Mouse (Mus musculus): Measurements from ENCODE around the gene Stub1. TPM values are rescaled to one million over a fixed set of nuclear protein-coding genes. Genes with fewer than 3 reads are reported as not detected.

Stub1 gene
- total and polyA plus RNA-seq, 3 experiments, result 74.0 to 99.7 TPM; not detected in 1

- Histone ChIP-seq H3K4me1 (ENCODE audit: control insufficient read depth in 1 of 2, insufficient read depth in 2 of 2, low read length in 2 of 2) (peaks cover 0 to 17% of the 10 kb centered on the region in 2 experiments; a peak in 2 of 4 replicates), H3K9me3 (replicated peaks; ENCODE audit: insufficient read depth, low read length) (no peaks in the 10 kb centered on the region), H3K9ac (ENCODE audit: control insufficient read depth, low read depth, low read length, poor library complexity, severe bottlenecking) (no peak overlapping the region), H3K79me2 (ENCODE audit: control insufficient read depth, insufficient read depth, low read length, poor library complexity) (peaks cover 27% of the 10 kb centered on the region), H3K4me3 (ENCODE audit: control insufficient read depth in 1 of 2, insufficient read depth in 1 of 2, low read depth in 2 of 2, low read length in 2 of 2) (no peak overlapping the region), H3K27me3 (ENCODE audit: control insufficient read depth in 1 of 2, insufficient read depth in 2 of 2, low read length in 2 of 2) (no peaks in the 10 kb centered on the region), H3K27ac (ENCODE audit: control insufficient read depth, low read depth, low read length) (no peak overlapping the region), H3K36me3 (ENCODE audit: control insufficient read depth in 1 of 2, insufficient read depth in 2 of 2, low read length in 2 of 2) (peaks cover 0 to 13% of the 10 kb centered on the region in 2 experiments; a peak in 2 of 4 replicates)
- DNase-seq (ENCODE audit: low read depth, low spot score), result no peak
- TF ChIP-seq RCOR1 (IDR thresholded peaks at IDR 0.05; ENCODE audit: low read depth, low read length), result no peak
- TF ChIP-seq E2F4 (IDR thresholded peaks at IDR 0.05; ENCODE audit: borderline replicate concordance, low read depth, low read length), result no peak
- no peak for TF ChIP-seq HCFC1 (IDR thresholded peaks at IDR 0.05; ENCODE audit: low read depth, low read length)
- no peak for TF ChIP-seq POLR2A (IDR thresholded peaks at IDR 0.05; ENCODE audit: control insufficient read depth in 1 of 2, insufficient read depth in 1 of 2, low read depth in 1 of 2, low read length in 2 of 2, poor library complexity in 1 of 2)
- no peak for TF ChIP-seq ETS1 (IDR thresholded peaks at IDR 0.05; ENCODE audit: low read depth, low read length)
- no peak for TF ChIP-seq MXI1 (IDR thresholded peaks at IDR 0.05; ENCODE audit: low read depth, low read length)
- no peak for TF ChIP-seq EP300 (IDR thresholded peaks at IDR 0.05; ENCODE audit: low read depth in 1 of 2, low read length in 2 of 2)
- no peak for TF ChIP-seq MYC (IDR thresholded peaks at IDR 0.05; ENCODE audit: low read depth, low read length)
- TF ChIP-seq POLR2AphosphoS2 (IDR thresholded peaks at IDR 0.05; ENCODE audit: low read length), result no peak
- TF ChIP-seq USF2 (IDR thresholded peaks at IDR 0.05; ENCODE audit: borderline replicate concordance in 1 of 2, insufficient read depth in 1 of 2, low read depth in 1 of 2, low read length in 2 of 2), result no peak
Observed at GRCm38 (mm10) chr17:25865288-25865687, 32.1 kb upstream of the Stub1 start.

GRCm38 (mm10) chr17:25864311-25864710 is 31.1 kb upstream of the Stub1 start:
- Histone ChIP-seq H3K9me3 (replicated peaks; ENCODE audit: insufficient read depth, low read length) (no peaks in the 10 kb centered on the region), H3K4me3 (ENCODE audit: control insufficient read depth in 1 of 2, insufficient read depth in 1 of 2, low read depth in 2 of 2, low read length in 2 of 2) (no peak overlapping the region), H3K9ac (ENCODE audit: control insufficient read depth, low read depth, low read length, poor library complexity, severe bottlenecking) (no peak overlapping the region), H3K79me2 (ENCODE audit: control insufficient read depth, insufficient read depth, low read length, poor library complexity) (peaks cover 27% of the 10 kb centered on the region), H3K27me3 (ENCODE audit: control insufficient read depth in 1 of 2, insufficient read depth in 2 of 2, low read length in 2 of 2) (no peaks in the 10 kb centered on the region), H3K4me1 (ENCODE audit: control insufficient read depth in 1 of 2, insufficient read depth in 2 of 2, low read length in 2 of 2) (peaks cover 0 to 20% of the 10 kb centered on the region in 2 experiments; a peak in 2 of 4 replicates), H3K27ac (ENCODE audit: control insufficient read depth, low read depth, low read length) (no peak overlapping the region), H3K36me3 (ENCODE audit: control insufficient read depth in 1 of 2, insufficient read depth in 2 of 2, low read length in 2 of 2) (peaks cover 0 to 13% of the 10 kb centered on the region in 2 experiments; a peak in 2 of 4 replicates)
- no peak for TF ChIP-seq ZMIZ1 (IDR thresholded peaks at IDR 0.05; ENCODE audit: low read depth, low read length)
- TF ChIP-seq BHLHE40 (IDR thresholded peaks at IDR 0.05; ENCODE audit: borderline replicate concordance, low read depth, low read length), result no peak
- no peak for TF ChIP-seq MYB (IDR thresholded peaks at IDR 0.05; ENCODE audit: low read depth, low read length)
- TF ChIP-seq TCF12 (IDR thresholded peaks at IDR 0.05; ENCODE audit: low read depth, low read length), result no peak
- no peak for TF ChIP-seq MAX (IDR thresholded peaks at IDR 0.05; ENCODE audit: low read length)
- no peak for TF ChIP-seq HCFC1 (IDR thresholded peaks at IDR 0.05; ENCODE audit: low read depth, low read length)
- no peak for TF ChIP-seq USF1 (IDR thresholded peaks at IDR 0.05; ENCODE audit: low read depth, low read length)
- TF ChIP-seq POLR2AphosphoS2 (IDR thresholded peaks at IDR 0.05; ENCODE audit: low read length), result no peak
- no peak for TF ChIP-seq ZKSCAN1 (IDR thresholded peaks at IDR 0.05; ENCODE audit: low read depth, low read length)
- TF ChIP-seq POLR2AphosphoS5 (IDR thresholded peaks at IDR 0.05; ENCODE audit: borderline replicate concordance, low read depth, low read length), result no peak
- TF ChIP-seq JUND (IDR thresholded peaks at IDR 0.05; ENCODE audit: low read depth, low read length), result no peak
- no peak for TF ChIP-seq E2F4 (IDR thresholded peaks at IDR 0.05; ENCODE audit: borderline replicate concordance, low read depth, low read length)
- TF ChIP-seq EP300 (IDR thresholded peaks at IDR 0.05; ENCODE audit: low read depth in 1 of 2, low read length in 2 of 2), result no peak
- no peak for TF ChIP-seq MAZ (IDR thresholded peaks at IDR 0.05; ENCODE audit: low read depth, low read length)
- no peak for TF ChIP-seq RAD21 (IDR thresholded peaks at IDR 0.05; ENCODE audit: low read depth, low read length)
- no peak for TF ChIP-seq POLR2A (IDR thresholded peaks at IDR 0.05; ENCODE audit: control insufficient read depth in 1 of 2, insufficient read depth in 1 of 2, low read depth in 1 of 2, low read length in 2 of 2, poor library complexity in 1 of 2)
- no peak for TF ChIP-seq KAT2A (conservative IDR thresholded peaks at IDR 0.05; ENCODE audit: low read depth, low read length)
- TF ChIP-seq CHD1 (IDR thresholded peaks at IDR 0.05; ENCODE audit: low read depth, low read length), result no peak
- no peak for TF ChIP-seq GATA1 (IDR thresholded peaks at IDR 0.05; ENCODE audit: low read depth, low read length)
- DNase-seq (ENCODE audit: low read depth, low spot score), result no peak
